Mouse (Mus musculus) CD4-positive helper T cell, adult 2 months (primary cell): ENCODE data around the gene Adprm.
"Not testable (repeated sequence)": the region's sequence is repeated elsewhere in the genome, so short reads cannot be mapped to it uniquely, and the experiment has no call there.

ENCODE experiments used
- DNase-seq: peaks from one replicate; pipeline ENCODE4 v3.0.0-alpha.2; 2012; ENCODE audit warnings: low read depth, missing footprints, low spot score

Adprm gene

DNA sequence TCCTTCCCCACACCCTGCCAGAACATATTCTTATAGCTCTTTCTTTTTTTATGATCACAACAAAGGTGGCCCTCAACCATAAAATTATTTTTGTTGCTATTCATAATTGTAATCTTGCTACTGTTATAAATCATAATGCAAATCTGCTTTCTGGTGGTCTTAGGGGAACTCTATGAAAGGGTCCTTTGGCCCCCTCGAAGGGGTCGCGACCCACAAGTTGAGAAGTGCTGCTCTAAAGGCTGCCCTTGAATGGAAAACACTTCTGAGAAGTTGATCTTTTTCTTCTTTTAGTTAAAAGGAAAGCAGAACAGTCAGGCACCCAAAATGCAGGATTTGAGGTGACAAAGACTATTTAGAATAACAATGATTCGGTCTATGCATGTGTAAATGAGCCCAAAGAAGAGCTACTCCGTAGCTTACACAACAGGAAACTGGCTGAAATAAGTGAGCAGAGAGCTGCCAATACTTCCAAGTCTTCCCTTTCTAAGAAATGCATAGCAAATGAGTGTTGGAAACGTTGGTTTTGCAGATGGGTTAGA is 28.5 kb downstream of the Adprm start:
- no peak for DNase-seq

DNA sequence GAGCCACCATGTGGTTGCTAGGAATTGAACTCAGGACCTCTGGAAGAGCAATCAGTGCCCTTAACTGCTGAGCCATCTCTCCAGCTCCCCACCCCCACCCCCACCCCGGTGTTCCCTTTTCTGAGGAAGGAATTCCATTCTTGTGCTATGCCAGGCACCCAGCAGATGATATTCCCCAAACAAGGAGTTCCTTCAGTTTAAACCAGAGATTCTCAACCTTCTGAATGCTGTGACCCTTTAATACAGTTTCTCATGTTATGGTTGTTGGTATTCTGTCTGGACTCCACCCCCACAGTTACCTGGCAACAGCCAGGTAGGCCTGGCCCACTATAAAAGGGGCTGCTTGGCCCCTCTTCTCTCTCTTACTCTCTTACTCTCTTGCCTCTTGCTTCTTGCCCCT is 29.2 kb downstream of the Adprm start:
- not testable (repeated sequence) for DNase-seq

DNA sequence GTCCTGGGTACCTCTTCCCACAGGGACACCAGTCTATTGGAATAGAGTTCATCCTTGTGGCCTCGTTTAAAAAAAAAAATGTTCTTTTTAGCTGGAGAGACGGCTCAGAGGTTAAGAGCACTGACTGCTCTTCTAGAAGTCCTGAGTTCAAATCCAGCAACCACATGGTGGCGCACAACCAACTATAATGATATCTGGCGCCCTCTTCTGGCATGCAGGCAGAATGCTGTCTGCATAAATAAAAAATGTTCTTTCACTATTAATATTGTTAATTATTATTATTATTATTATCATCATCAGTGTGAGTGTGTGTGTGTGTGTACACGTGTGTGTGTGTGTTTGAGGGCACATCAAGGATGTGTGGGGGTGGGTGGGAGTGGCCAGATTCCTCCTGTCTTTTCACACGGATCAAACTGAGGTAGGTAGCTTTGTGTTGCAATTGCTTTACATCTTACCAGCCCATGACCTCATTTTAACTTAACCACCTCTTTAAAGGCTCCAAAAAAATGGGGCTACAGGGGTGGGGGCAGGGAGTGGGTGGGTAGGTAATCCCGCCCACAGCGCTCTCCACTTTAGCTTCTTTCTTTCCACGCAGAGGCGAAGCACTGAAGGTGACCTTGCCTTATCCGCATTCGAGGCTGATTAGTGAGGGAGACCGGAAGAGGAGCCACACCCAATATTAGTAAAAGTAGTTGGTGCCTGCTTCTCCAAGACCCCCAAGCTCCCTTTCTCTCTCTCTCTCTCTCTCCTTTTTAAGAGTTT is 29.9 kb downstream of the Adprm start:
- peak; percentile 34 for DNase-seq

DNA sequence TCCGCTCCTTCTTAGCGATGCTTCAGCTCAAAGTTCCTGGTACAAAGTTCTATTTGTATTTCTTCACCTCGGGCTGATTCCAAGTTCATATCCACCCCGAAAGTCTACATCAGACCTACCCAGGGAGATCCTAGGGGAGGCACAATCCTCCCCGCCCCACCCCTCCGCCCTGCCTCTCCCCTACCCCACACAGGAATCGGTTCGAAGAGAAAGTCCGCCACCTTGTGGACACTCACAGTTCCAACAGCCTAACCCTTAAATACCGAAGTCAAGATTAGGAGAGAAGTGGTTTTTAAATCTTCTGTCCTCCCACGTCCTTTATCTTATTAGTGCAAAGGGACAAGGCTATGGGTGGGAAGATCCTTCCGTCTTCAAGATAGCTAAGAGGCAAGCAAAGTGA is 31.4 kb downstream of the Adprm start:
- DNase-seq = peak; percentile 64

DNA sequence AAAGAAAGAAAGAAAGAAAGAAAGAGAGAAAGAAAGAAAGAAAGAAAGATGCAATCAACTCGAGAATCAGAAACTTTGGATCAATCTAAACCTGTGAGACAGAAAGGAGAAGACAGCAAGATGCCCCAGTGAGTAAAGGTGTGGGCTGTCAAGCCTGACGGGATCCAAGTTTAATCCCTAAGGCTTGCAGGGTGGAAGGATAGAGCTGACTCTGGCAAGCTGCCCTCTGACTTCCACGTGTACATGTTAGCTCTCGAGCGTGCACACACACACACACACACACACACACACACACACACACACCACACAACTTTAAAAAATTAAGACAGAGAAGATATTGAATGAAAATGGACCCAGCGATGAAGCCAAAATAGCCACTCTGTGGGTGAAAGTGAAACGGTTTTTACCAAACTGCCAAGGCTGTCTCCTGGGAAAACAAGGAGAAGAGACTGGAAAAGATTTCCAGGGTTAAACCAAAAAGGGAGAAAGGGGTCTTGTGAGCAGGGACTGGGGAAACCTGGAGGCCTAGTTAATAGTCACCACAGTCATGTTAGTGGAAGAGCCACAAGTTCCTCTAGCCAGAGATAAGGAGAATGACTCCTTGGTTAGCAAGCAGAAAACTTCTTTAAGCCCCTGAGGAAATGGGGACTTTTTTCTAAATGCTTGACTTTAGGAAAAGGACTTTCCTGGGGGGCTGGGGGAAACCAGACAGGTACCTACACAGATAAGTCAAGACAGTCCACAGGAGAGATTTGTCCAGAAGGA is 32.5 kb downstream of the Adprm start:
- no peak for DNase-seq

DNA sequence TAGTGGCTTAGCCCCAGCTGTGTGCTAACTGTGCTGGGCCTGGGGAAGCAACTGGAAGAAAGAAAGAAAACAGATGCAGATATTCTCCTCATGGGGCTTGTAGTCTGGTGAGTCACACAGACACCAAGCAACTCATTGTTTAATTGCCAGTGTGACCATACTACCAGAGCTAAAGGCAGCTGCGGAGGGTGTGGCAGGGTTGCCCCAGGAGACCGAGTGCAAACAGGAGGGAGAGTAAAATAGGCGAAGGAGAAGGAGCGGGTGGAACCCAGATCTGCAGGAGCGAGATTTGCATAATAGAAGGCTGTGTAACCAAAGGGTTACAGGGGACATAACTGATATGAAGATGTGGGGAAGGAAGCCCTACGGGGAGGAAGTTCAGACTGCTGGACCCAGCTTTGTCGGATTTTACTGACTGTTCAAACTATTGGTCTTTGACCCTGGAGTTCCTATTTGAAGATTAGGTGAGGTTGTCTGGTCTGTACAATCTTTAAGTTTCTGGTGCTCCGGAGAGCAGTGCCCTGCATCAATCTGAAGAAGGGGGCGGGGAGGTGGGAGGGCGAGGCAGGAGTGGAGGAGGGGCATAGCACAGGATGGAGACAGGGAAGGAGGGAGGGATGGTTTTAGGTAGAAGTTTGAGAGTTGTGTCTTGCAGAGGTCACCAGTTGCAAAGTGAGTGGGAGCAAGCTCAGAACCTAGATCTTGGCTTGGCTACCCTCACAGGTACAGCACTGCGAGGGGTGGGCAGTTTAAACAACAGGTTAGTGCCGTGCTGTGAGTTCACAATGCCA is 34.4 kb downstream of the Adprm start:
- no peak for DNase-seq

DNA sequence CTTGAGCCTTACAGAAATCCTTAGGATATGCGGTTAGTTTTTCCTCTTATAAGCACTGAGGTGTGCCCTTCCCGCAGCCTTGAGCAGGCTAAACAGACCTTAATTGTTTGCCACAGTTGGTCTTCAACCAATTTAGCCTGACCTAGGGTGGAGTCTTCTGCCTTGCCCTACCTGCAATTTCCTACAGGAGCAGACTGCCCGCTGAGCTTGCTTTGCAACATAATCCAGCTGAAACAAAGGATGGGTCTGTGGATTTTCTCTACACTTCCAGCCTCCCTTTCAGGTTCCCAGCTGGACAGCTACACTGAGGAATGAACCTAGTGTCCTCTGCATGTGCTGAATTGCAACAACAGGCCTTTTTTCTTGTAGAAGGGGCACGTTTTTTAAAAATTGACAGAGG is 40.8 kb downstream of the Adprm start:
- DNase-seq = no peak

DNA sequence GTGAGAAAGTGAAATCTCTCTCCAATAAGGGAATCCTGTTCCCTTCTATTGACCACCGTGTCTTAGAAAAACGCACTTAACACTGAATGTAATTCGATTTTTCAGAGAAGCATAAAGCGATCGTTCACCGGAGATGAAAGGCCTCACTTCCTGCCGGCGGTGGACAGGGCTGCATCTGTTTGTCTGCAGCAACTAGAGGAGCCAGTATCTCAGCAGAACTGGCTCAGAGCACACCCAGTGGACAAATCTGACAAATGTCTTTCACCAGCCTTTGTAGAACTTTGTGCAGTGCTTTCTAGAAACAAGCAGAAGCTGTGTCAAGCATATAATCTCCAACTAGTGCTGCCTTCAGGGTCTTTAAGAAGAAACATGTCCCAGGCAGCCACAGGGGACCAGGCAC is 42.0 kb downstream of the Adprm start:
- peak; percentile 26 for DNase-seq

DNA sequence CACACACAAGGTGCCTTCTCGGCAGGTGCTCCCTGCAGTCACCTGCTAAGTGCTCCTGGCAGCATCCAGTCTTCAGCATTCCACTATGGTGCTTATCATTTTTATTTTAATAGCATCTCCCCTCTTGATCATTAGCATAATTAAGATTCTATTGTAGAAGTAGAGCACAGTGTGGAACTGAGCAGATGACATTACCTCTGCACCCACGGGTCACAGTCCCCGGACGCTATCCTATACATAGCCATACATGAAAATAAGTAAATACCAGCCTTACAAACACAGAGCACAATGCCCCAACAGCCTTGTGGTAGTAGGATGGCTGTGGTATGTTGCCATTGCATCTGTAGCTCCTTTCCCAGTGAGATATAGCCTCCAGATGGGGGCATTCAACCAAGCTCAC is 43.9 kb downstream of the Adprm start:
- no peak for DNase-seq

DNA sequence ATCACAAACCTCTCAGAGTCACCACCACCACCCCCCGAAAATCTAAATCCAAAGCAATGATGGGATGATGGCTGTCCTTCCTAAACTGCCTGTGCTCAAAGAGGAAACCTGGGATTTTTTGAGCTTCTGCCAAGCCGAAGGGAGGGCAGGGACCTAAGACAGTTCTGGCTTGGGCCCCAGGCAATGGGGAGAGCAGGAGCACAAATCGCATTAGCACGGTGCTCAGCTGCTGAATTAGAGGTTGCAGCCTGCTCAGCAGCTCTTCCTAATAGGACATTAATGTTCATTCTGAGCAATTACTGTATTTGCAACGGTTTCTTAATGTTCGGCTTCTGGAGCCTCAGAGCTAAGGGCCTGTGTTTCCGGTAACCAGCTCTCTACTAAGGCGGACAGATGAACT is 44.4 kb downstream of the Adprm start:
- no peak for DNase-seq

DNA sequence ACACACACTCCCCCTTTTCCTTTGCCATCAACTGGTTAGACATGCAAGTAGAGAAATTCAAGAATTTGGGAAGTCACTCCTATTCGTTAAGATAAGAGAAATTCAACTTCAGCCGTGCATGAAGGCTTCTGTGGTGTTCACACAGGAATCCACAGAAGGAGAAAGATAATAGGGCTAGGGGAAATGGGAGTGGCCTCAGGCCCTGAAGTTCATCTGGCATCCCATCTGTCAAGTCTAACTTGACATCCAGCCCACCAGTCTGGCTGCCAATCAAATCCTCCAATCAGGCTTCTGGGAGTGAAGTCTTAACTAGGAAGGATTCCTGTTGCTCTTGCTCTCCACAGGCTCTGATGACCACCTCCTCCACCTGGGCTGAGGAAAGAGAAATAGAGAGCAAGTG is 49.5 kb downstream of the Adprm start:
- DNase-seq = no peak

DNA sequence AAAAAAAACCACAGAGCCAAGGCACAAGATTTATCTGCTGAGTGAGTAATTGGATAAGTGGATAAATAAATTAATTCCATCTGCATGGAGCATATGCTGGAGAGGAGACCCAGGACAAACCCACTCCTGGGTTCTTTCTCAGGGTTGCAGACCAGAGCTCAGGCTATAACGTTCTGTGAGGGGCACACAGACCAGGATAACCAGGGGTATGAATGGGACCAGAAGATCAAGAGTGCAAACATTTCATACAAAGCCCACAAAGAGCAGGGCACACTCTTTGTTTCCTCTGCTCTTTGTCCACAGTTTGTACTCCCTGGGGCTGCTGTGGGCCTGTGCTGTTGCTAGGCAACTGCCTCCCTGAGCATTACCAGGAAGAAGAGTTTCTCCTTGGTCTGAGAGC is 50.7 kb downstream of the Adprm start:
- no peak for DNase-seq

DNA sequence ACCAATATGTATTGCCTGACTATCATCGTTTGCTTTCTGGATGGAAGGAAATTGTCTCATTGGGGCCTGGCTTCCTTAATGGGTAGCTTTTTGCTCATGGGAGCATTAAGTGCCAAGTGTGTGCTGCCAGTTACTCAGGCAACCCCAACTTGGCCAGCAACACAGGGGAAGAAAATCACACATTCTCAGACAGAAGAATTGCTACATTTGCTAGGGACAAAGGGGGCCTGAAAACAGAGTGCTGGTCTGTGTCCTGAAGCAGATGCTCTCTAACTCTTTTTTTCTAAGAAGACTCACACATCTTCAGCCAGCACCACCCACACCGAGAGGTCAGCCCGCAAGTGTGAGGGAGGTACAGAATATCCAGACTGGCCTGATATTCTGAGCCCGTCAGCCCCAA is 51.7 kb downstream of the Adprm start:
- DNase-seq = no peak

DNA sequence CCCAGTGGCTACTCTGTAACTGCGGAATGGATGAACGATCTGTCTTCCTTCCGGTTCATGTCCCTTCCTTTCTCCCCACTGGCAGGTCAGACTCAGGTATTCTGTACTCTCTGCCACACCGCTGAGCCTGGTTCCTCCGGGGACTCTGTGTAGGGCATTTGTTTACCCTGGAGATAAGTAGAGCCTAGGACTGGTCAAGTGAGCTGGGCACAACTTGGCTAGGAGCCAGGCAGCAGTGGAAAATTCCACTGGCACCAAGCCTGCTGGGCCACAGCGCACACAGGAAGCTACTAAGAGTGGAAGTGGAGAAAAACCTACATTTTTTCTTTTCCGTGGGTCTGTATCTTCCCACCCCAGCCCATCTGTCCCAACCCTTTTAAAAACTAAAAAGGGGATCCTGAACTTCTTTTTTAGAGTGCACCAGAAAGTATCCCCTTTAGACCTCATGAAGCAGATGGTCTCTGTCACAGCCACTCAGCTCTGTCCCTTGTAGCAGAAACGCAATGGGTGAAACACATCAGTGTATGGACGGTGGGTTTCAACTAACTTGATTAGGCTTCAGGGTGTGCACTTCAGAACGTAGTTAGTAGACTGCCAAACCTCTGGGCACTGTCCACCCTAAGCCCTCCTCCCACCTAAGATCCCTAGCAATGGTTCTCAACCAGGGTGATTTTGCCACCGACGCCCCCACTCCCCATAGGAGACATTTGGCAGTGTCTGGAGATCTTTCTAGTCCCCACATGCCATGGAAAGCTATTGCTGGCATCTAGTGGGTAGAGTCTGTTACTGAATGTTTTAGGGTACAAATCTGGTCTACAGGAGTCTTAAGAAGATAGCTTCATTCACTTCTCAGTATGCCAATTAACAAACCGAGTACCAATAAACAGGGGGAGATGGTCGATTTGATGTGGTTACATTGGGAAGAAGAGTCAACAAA is 53.7 kb downstream of the Adprm start:
- no peak for DNase-seq

DNA sequence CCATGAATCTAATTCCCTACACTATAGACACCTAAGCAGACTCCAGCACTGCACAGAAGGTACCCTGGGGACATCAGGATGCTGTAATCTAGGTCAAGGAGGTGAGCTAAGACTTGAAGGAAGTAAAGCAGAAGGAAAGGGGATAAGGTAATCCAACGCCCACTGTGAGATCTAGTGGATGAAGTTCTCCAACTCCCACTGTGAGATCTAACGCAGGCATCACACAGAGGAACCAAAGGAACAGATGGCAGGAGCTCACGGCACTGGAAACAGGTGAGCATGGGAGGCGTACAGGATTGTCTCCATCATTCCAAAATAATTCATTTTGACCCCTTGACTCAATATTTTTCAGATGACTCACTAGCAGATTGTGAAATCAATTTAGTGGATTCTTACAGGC is 55.9 kb downstream of the Adprm start:
- no peak for DNase-seq

DNA sequence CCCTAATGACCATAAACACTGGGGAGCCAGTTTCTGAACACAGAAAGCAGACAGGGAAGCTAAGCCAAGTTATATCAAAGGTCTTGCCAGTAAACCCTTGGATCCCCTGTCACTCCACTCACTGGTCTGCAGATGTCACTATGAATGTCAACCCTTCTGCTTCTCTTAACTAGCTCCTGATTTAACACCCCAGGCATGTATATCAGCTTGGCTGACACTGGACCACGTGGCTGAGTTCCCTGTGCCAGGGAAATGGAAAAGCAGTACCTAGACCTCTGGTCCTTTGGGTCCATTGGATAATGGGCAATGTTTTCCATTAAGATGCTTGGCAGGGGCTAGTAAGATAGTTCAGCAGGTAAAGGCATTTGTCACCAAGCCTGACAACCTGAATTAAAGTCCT is 58.7 kb downstream of the Adprm start:
- DNase-seq = no peak

DNA sequence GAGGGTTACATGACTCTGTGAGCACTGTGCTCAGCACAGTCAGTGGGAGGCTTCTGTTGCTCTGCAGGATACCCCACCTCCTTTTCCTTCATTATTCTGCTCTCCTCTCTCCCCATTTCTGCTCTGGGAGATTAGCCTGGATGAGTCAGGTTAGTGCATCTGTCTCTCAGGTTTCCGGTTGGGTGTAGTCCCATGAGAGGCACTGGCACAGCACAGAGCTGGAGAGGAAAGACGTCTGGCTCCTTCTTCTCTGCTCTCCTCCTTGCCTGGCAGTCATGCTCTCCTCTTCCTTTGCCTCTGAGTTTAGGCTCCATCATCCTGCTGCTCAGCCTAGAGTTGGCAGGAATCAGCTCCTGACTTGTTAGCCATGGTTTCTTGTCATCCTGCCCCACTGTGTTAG is 60.2 kb downstream of the Adprm start:
- DNase-seq = no peak
